Mouse (Mus musculus): ENCODE data around the gene Ntrk3. TPM values are rescaled to one million over a fixed set of nuclear protein-coding genes. Genes with fewer than 3 reads are reported as not detected.

Gene Ntrk3
- polyA plus RNA-seq, 2 experiments = 5.3 to 15.0 TPM

DNA sequence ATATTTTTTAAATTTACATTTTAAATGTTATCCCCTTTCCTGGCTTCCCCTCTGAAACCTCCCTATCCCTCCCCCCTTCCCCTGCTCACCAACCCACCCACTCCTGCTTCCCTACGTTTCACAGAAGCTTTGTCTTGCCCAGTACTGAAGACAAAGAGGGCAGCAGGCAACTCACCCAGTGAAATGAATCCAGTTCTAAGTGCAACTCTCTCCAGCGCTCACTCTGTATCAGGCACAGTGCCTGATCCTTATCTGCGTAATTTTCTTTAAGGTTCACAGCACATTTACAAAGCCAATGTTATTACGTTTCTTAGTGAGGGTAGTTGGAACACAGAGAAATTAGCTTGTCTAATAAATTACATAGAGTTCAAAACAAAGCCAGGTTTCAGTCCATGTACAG is 592.6 kb downstream of the Ntrk3 start:
- H3K9ac ChIP-seq (ENCODE audit: low read depth, low read length, severe bottlenecking) = no peak overlapping the region
- H3K36me3 ChIP-seq (ENCODE audit: control insufficient read depth, insufficient read depth, low read length) = no peaks in the 10 kb centered on the region
- H3K4me1 ChIP-seq (ENCODE audit: control insufficient read depth, insufficient read depth, low read length) = no peaks in the 10 kb centered on the region
- no peaks in the 10 kb centered on the region for H3K27me3 ChIP-seq (ENCODE audit: control insufficient read depth, insufficient read depth, low read length)
- H3K9me3 ChIP-seq (ENCODE audit: control insufficient read depth, low read length) = no peaks in the 10 kb centered on the region
- no peak overlapping the region for H3K4me3 ChIP-seq (replicated peaks; ENCODE audit: low read length)
- DNase-seq (ENCODE audit: low spot score) (no peak), ATAC-seq (ENCODE audit: low FRiP score, low read depth) (no peak)
- no peak for TF ChIP-seq POLR2A (IDR thresholded peaks at IDR 0.05; ENCODE audit: borderline replicate concordance, extremely low read depth, insufficient read depth, insufficient read length)
- H3K27ac ChIP-seq (replicated peaks; ENCODE audit: low read depth, low read length) = no peak overlapping the region
- no peak overlapping the region for H3K4me2 ChIP-seq (replicated peaks; ENCODE audit: low read depth, low read length, severe bottlenecking)
- 64% methylated on average over 4 of the region's 4 CpGs for WGBS

DNA sequence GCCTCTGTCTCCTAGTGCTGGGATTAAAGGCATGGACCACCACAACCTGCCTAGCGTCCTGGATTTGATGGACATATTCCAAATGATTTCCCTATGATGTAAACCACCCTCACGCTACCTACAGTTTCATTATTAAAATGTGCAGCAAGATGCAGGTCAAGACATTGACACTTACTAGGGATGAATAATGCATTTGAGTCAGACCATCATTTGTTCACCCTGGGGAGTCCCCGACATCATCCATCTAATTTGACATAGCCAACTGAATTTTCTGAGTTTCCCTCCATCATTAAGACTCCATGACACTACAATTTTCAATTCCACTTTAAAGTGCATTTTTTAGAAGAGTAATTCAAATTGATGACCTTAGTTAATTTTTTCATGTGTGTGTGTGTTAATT is 593.0 kb downstream of the Ntrk3 start:
- H3K9me3 ChIP-seq (ENCODE audit: control insufficient read depth, low read length) = no peaks in the 10 kb centered on the region
- H3K4me2 ChIP-seq (replicated peaks; ENCODE audit: low read depth, low read length, severe bottlenecking) = no peak overlapping the region
- no peak overlapping the region for H3K4me3 ChIP-seq (replicated peaks; ENCODE audit: low read length)
- ATAC-seq (ENCODE audit: low FRiP score, low read depth) (no peak), DNase-seq (ENCODE audit: low spot score) (no peak)
- H3K27ac ChIP-seq (replicated peaks; ENCODE audit: low read depth, low read length) = no peak overlapping the region
- H3K9ac ChIP-seq (ENCODE audit: low read depth, low read length, severe bottlenecking) = no peak overlapping the region
- TF ChIP-seq POLR2A (IDR thresholded peaks at IDR 0.05; ENCODE audit: borderline replicate concordance, extremely low read depth, insufficient read depth, insufficient read length) = no peak
- WGBS = 92% methylated on average over 3 of the region's 3 CpGs
- H3K27me3 ChIP-seq (ENCODE audit: control insufficient read depth, insufficient read depth, low read length) = no peaks in the 10 kb centered on the region
- no peaks in the 10 kb centered on the region for H3K4me1 ChIP-seq (ENCODE audit: control insufficient read depth, insufficient read depth, low read length)
- H3K36me3 ChIP-seq (ENCODE audit: control insufficient read depth, insufficient read depth, low read length) = no peaks in the 10 kb centered on the region

- H3K9ac ChIP-seq (ENCODE audit: low read depth, low read length, severe bottlenecking) = no peak overlapping the region
- H3K36me3 ChIP-seq (ENCODE audit: control insufficient read depth, insufficient read depth, low read length) = no peaks in the 10 kb centered on the region
- H3K9me3 ChIP-seq (ENCODE audit: control insufficient read depth, low read length) = no peaks in the 10 kb centered on the region
- H3K4me2 ChIP-seq (replicated peaks; ENCODE audit: low read depth, low read length, severe bottlenecking) = no peak overlapping the region
- no peaks in the 10 kb centered on the region for H3K27me3 ChIP-seq (ENCODE audit: control insufficient read depth, insufficient read depth, low read length)
- ATAC-seq (ENCODE audit: low FRiP score, low read depth) = no peak
- 77% methylated on average over 1 of the region's 1 CpGs for WGBS
- H3K4me1 ChIP-seq (ENCODE audit: control insufficient read depth, insufficient read depth, low read length) = no peaks in the 10 kb centered on the region
- H3K27ac ChIP-seq (replicated peaks; ENCODE audit: low read depth, low read length) = no peak overlapping the region
- no peak for DNase-seq (ENCODE audit: low spot score)
- H3K4me3 ChIP-seq (replicated peaks; ENCODE audit: low read length) = no peak overlapping the region
- no peak for TF ChIP-seq POLR2A (IDR thresholded peaks at IDR 0.05; ENCODE audit: borderline replicate concordance, extremely low read depth, insufficient read depth, insufficient read length)
Observed at GRCm38 (mm10) chr7:78129966-78130365, 607.8 kb downstream of the Ntrk3 start.

Other genes starting within 250 kb of the Ntrk3 start
- gene Mrps11, start 45.1 kb upstream of the Ntrk3 start, polyA plus RNA-seq (2012; rRNA removed) = 84.4 and 86.6 TPM in 2 replicates
- gene Mrps11, start 45.1 kb upstream of the Ntrk3 start, polyA plus RNA-seq (2014; fragmentation: Nextera tagmentation; extraction: Ambion mirVana) = 70.0 and 70.7 TPM in 2 replicates
- gene Mrpl46, start 45.5 kb upstream of the Ntrk3 start, polyA plus RNA-seq (2012; rRNA removed) = 18.7 and 29.4 TPM in 2 replicates
- gene Mrpl46, start 45.5 kb upstream of the Ntrk3 start, polyA plus RNA-seq (2014; fragmentation: Nextera tagmentation; extraction: Ambion mirVana) = 58.6 and 60.3 TPM in 2 replicates
- gene Det1, start 109.3 kb upstream of the Ntrk3 start, polyA plus RNA-seq (2012; rRNA removed) = 18.6 and 24.3 TPM in 2 replicates
- gene Det1, start 109.3 kb upstream of the Ntrk3 start, polyA plus RNA-seq (2014; fragmentation: Nextera tagmentation; extraction: Ambion mirVana) = 15.6 and 19.4 TPM in 2 replicates
- 26.1 and 29.2 TPM in 2 replicates for gene Aen, start 157.8 kb upstream of the Ntrk3 start, polyA plus RNA-seq (2012; rRNA removed)
- gene Aen, start 157.8 kb upstream of the Ntrk3 start, polyA plus RNA-seq (2014; fragmentation: Nextera tagmentation; extraction: Ambion mirVana) = 33.8 and 34.1 TPM in 2 replicates
- 2.0 and 2.5 TPM in 2 replicates for gene Isg20, start 175.4 kb upstream of the Ntrk3 start, polyA plus RNA-seq (2012; rRNA removed)
- 1.5 and 1.6 TPM in 2 replicates for gene Isg20, start 175.4 kb upstream of the Ntrk3 start, polyA plus RNA-seq (2014; fragmentation: Nextera tagmentation; extraction: Ambion mirVana)